Mouse (Mus musculus): ENCODE measurements around the gene Cbx7.

DNA sequence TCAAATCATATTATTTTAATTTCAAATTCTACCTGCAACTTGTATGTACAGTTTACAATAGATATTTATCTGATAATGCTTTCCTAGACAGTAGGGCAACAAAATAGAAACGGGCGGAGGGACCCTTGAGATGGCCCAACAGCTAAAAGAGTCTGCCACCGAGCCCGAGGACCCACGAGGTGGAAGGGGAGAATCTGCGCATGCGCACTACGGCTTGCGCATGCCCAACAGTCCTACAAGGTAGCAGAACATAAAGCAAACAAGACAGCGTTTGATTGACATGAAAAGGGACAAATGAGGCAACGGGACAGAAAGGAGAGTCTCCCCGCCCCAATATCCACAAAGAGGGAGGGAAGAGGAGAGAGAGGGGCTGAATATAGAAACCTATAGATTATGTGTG is 31.9 kb downstream of the Cbx7 start:
- TF ChIP-seq MAFK (IDR thresholded peaks at IDR 0.05; ENCODE audit: insufficient read depth, low read depth, low read length): no peak
- TF ChIP-seq ZC3H11A (IDR thresholded peaks at IDR 0.05; ENCODE audit: borderline replicate concordance, low read depth, low read length): no peak
- no peak for TF ChIP-seq HCFC1 (IDR thresholded peaks at IDR 0.05; ENCODE audit: borderline replicate concordance, insufficient read depth, low read length)
- TF ChIP-seq ZNF384 (IDR thresholded peaks at IDR 0.05; ENCODE audit: low read depth, low read length): no peak
- no peak for TF ChIP-seq CHD2 (IDR thresholded peaks at IDR 0.05; ENCODE audit: low read depth, low read length)
